Mouse (Mus musculus) A20 (cell line): ENCODE results near the gene Greb1.

ENCODE experiments used
- DNase-seq: peaks from one replicate; pipeline ENCODE4 v3.0.0-alpha.2; 2011; ENCODE audit warnings: low read depth, low spot score

Greb1 gene

GRCm38 (mm10) chr12:16634075-16634813, 166.4 kb downstream of the Greb1 start:
- peak; percentile 61 for DNase-seq

GRCm38 (mm10) chr12:16633235-16633634, 167.5 kb downstream of the Greb1 start:
- no peak for DNase-seq

- DNase-seq: peak; percentile 27
These were observed 169.3 kb downstream of the Greb1 start for GRCm38 (mm10) chr12:16631423-16631822.

- no peak for DNase-seq
These were observed 169.9 kb downstream of the Greb1 start for GRCm38 (mm10) chr12:16630866-16631185.

- no peak for DNase-seq
These were observed 170.4 kb downstream of the Greb1 start for GRCm38 (mm10) chr12:16630152-16630865.
